Mouse (Mus musculus): ENCODE results near the gene Inca1. TPM values are rescaled to one million over a fixed set of nuclear protein-coding genes. Genes with fewer than 3 reads are reported as not detected.

The Inca1 gene
- polyA plus RNA-seq, 1 experiment from 2014 or later, result 1.3 TPM

GRCm38 (mm10) chr11:70638714-70639278 lies 61.2 kb downstream of the Inca1 start, which contains the start of gene Gp1ba:
Gene Gp1ba (plus strand): TSS chr11:70639122.
- ATAC-seq (ENCODE audit: low FRiP score) (no peak), DNase-seq (ENCODE audit: low spot score, missing footprints) (no peak)
- 59% methylated on average over 5 of the region's 5 CpGs for WGBS
- no peak within 1 kb of the TSS for H3K9ac ChIP-seq (ENCODE audit: low read length)
- H3K4me2 ChIP-seq, result no peak within 1 kb of the TSS
- no peak within 1 kb of the TSS for H3K4me3 ChIP-seq (ENCODE audit: low read depth, low read length)
- no peaks in the 10 kb centered on the region for H3K9me3 ChIP-seq (ENCODE audit: control insufficient read depth, low read length)
- H3K27ac ChIP-seq (ENCODE audit: low read depth, low read length), result no peak within 1 kb of the TSS
- no peaks in the 10 kb centered on the region for H3K36me3 ChIP-seq (ENCODE audit: control insufficient read depth, insufficient read depth, low read length)
- H3K4me1 ChIP-seq (ENCODE audit: control insufficient read depth, insufficient read depth, low read length), result no peaks in the 10 kb centered on the region
- H3K27me3 ChIP-seq (ENCODE audit: control insufficient read depth, insufficient read depth, low read length), result no peaks in the 10 kb centered on the region

Small RNA genes lying within 50 kb of the gene (microRNA-seq; reads per million reads assigned to microRNA genes)
- gene Mir6925, result not detected

Other genes with a start within 250 kb of the Inca1 start
- gene Med11, start 248.2 kb downstream of the Inca1 start, polyA plus RNA-seq (2014; fragmentation: Nextera tagmentation; extraction: Ambion mirVana), result 37.7 and 42.1 TPM in 2 replicates
- gene Zmynd15, start 240.7 kb downstream of the Inca1 start, polyA plus RNA-seq (2014; fragmentation: Nextera tagmentation; extraction: Ambion mirVana), result 0.18 and 0.26 TPM in 2 replicates
- gene Cxcl16, start 240.2 kb downstream of the Inca1 start, polyA plus RNA-seq (2014; fragmentation: Nextera tagmentation; extraction: Ambion mirVana), result 0.50 and 0.82 TPM in 2 replicates
- not detected in 2 replicates for gene Tm4sf5, start 194.9 kb downstream of the Inca1 start, polyA plus RNA-seq (2014; fragmentation: Nextera tagmentation; extraction: Ambion mirVana)
- gene Vmo1, start 185.5 kb downstream of the Inca1 start, polyA plus RNA-seq (2014; fragmentation: Nextera tagmentation; extraction: Ambion mirVana), result 0.42 TPM in 1 of 2 replicates, not detected in the other
- gene Gltpd2, start 181.0 kb downstream of the Inca1 start, polyA plus RNA-seq (2014; fragmentation: Nextera tagmentation; extraction: Ambion mirVana), result 0.18 and 0.22 TPM in 2 replicates
- gene Psmb6, start 174.8 kb downstream of the Inca1 start, polyA plus RNA-seq (2014; fragmentation: Nextera tagmentation; extraction: Ambion mirVana), result 826 and 909 TPM in 2 replicates
- gene Gm40193, start 167.2 kb downstream of the Inca1 start, polyA plus RNA-seq (2014; fragmentation: Nextera tagmentation; extraction: Ambion mirVana), result not detected in 2 replicates
- gene Pld2, start 160.1 kb downstream of the Inca1 start, polyA plus RNA-seq (2014; fragmentation: Nextera tagmentation; extraction: Ambion mirVana), result 3.5 and 4.0 TPM in 2 replicates
- gene Mink1, start 137.3 kb downstream of the Inca1 start, polyA plus RNA-seq (2014; fragmentation: Nextera tagmentation; extraction: Ambion mirVana), result 12.3 and 12.9 TPM in 2 replicates
- not detected in 2 replicates for gene 4930544D05Rik, start 84.3 kb downstream of the Inca1 start, polyA plus RNA-seq (2014; fragmentation: Nextera tagmentation; extraction: Ambion mirVana)
- not detected in 2 replicates for gene Chrne, start 80.9 kb downstream of the Inca1 start, polyA plus RNA-seq (2014; fragmentation: Nextera tagmentation; extraction: Ambion mirVana)
- gene Gp1ba, start 61.0 kb downstream of the Inca1 start, polyA plus RNA-seq (2014; fragmentation: Nextera tagmentation; extraction: Ambion mirVana), result 0.61 and 0.81 TPM in 2 replicates
- 87.0 and 87.9 TPM in 2 replicates for gene Rnf167, start 52.9 kb downstream of the Inca1 start, polyA plus RNA-seq (2014; fragmentation: Nextera tagmentation; extraction: Ambion mirVana)
- 134 and 142 TPM in 2 replicates for gene Slc25a11, start 52.7 kb downstream of the Inca1 start, polyA plus RNA-seq (2014; fragmentation: Nextera tagmentation; extraction: Ambion mirVana)
- 1,303 and 1,326 TPM in 2 replicates for gene Pfn1, start 45.5 kb downstream of the Inca1 start, polyA plus RNA-seq (2014; fragmentation: Nextera tagmentation; extraction: Ambion mirVana)
- gene Eno3, start 43.0 kb downstream of the Inca1 start, polyA plus RNA-seq (2014; fragmentation: Nextera tagmentation; extraction: Ambion mirVana), result 13.8 and 14.3 TPM in 2 replicates
- gene Spag7, start 30.7 kb downstream of the Inca1 start, polyA plus RNA-seq (2014; fragmentation: Nextera tagmentation; extraction: Ambion mirVana), result 138 and 139 TPM in 2 replicates
- 6.6 and 6.7 TPM in 2 replicates for gene Camta2, start 12.1 kb downstream of the Inca1 start, polyA plus RNA-seq (2014; fragmentation: Nextera tagmentation; extraction: Ambion mirVana)
- gene Kif1c, start 393 bp upstream of the Inca1 start, polyA plus RNA-seq (2014; fragmentation: Nextera tagmentation; extraction: Ambion mirVana), result 6.1 and 7.1 TPM in 2 replicates
- 10.2 and 11.0 TPM in 2 replicates for gene Zfp3, start 64.1 kb upstream of the Inca1 start, polyA plus RNA-seq (2014; fragmentation: Nextera tagmentation; extraction: Ambion mirVana)
- not detected in 2 replicates for gene Scimp, start 112.4 kb upstream of the Inca1 start, polyA plus RNA-seq (2014; fragmentation: Nextera tagmentation; extraction: Ambion mirVana)
- gene Rabep1, start 144.6 kb upstream of the Inca1 start, polyA plus RNA-seq (2014; fragmentation: Nextera tagmentation; extraction: Ambion mirVana), result 41.7 and 44.2 TPM in 2 replicates

All from midbrain, embryonic 11.5 days (tissue).